Comparison of ENCODE assay signal across 22 mouse cellular contexts in the genomic region with DNA sequence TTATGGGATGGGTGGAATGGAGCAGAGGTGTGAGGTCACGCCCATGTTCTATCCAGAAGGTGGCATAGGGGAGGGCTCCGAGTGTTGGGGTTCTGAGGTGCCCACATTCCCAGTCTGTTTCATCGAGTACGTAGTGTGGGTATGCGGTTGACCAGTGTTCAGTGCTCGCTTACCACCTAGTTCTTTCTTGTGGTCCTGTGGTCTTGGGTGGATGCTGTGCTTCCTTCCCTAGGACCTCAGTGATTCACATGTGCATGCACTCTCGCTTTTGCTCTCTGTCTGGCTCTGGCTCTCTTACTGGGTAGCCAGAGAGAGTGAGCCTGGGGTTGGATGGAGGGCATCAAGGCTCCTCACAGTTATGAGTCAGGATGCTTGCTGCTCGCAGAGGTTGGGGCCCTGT. TPM values are rescaled to one million over a fixed set of nuclear protein-coding genes. Genes with fewer than 3 reads are reported as not detected.
DNase-seq lines count a peak whose midpoint lies in the region; ATAC-seq and TF ChIP-seq lines count a peak whose summit lies in the region.
"Had no signal": no experiment of that assay in that cellular context is flagged by ENCODE, and none has a peak within 500 bp of the region (broad histone marks: within the 10 kb centered on the region; RNA-seq: fewer than 3 reads in every experiment).

No protein-coding gene starts in this region.

- 0 out of 2 replicates have a peak, but pooled peaks have one; percentile 3 for TF ChIP-seq CTCF in cerebellum, adult 2 months (IDR thresholded peaks at IDR 0.05; ENCODE audit: borderline replicate concordance, insufficient read depth, low read depth, low read length)
- no peak for TF ChIP-seq CTCF in CH12.LX (conservative IDR thresholded peaks at IDR 0.05 in 1 of 2, IDR thresholded peaks at IDR 0.05 in 1 of 2; ENCODE audit: low read depth in 2 of 2, low read length in 2 of 2)

- no peak overlapping the region for H3K27ac ChIP-seq in cerebellum, adult 2 months (ENCODE audit: insufficient read depth, low read length)
- H3K27ac ChIP-seq in CH12.LX (ENCODE audit: insufficient read depth, low read depth), result no peak overlapping the region
- H3K27ac ChIP-seq: embryonic facial prominence, embryonic 15.5 days; forebrain, embryonic 10.5 days; heart, adult 2 months; heart, embryonic 15.5 days; hindbrain, embryonic 10.5 days; hindbrain, embryonic 15.5 days had no signal

- dilution Hi-C loops in CH12.LX (cut with MboI; ENCODE audit: extremely low pct_ligation_motif_present, extremely low pct_unique_long_range_greater_than_20kb, low sequenced_read_pairs), result no loop called here

- TF ChIP-seq EP300 in CH12.LX (IDR thresholded peaks at IDR 0.05; ENCODE audit: low read length), result no peak

- H3K9me3 ChIP-seq in CH12.LX (replicated peaks; ENCODE audit: low read length), result no peaks in the 10 kb centered on the region
- H3K9me3 ChIP-seq: embryonic facial prominence, embryonic 15.5 days; forebrain, embryonic 10.5 days; heart, embryonic 15.5 days; hindbrain, embryonic 10.5 days; hindbrain, embryonic 15.5 days had no signal

- ATAC-seq in hematopoietic stem cell, adult 5-6 weeks (replicated peaks in 1 of 2; ENCODE audit: insufficient read depth in 1 of 2, low FRiP score in 2 of 2, low TSS enrichment in 1 of 2, low read depth in 1 of 2, poor library complexity in 2 of 2, severe bottlenecking in 2 of 2), result peak; percentile 52 to 62
- ATAC-seq: forebrain, embryonic 14.5 days; intestine, embryonic 16.5 days had no signal

- H3K4me2 ChIP-seq in CH12.LX (ENCODE audit: insufficient read depth, low read depth, poor library complexity, severe bottlenecking), result no peak overlapping the region
- H3K4me2 ChIP-seq: embryonic facial prominence, embryonic 15.5 days; heart, embryonic 11.5 days; heart, embryonic 15.5 days; hindbrain, embryonic 15.5 days had no signal

- no peaks in the 10 kb centered on the region for H3K4me1 ChIP-seq in cerebellum, adult 2 months (ENCODE audit: control insufficient read depth, insufficient read depth, low read length)
- peaks cover 13 to 46% of the 10 kb centered on the region in 2 experiments for H3K4me1 ChIP-seq in CH12.LX (ENCODE audit: control insufficient read depth in 1 of 2, insufficient read depth in 2 of 2)
- H3K4me1 ChIP-seq: hindbrain, embryonic 15.5 days had no signal

- DNase-seq in cerebellum, adult 2 months, result no peak
- no peak for DNase-seq in cerebellum, postnatal 14 days
- DNase-seq in CH12.LX (ENCODE audit: extremely low read depth) (no peak), liver (no peak)
- no peak for DNase-seq in embryo, embryonic 9.5 days (ENCODE audit: extremely low spot score)
- DNase-seq in lung, adult 18-20 months, result no peak
- DNase-seq: cerebellum, adult 11 months; cerebellum, adult 9-10 months; cerebellum, postnatal 36 days; gastrocnemius, postnatal 10 days; heart, adult 2 months; heart, postnatal 14 days had no signal

- no peaks in the 10 kb centered on the region for H3K79me2 ChIP-seq in CH12.LX (replicated peaks; ENCODE audit: control insufficient read depth, extremely low read depth, insufficient read depth, poor library complexity, severe bottlenecking)

- H3K36me3 ChIP-seq in CH12.LX (replicated peaks in 1 of 2; ENCODE audit: control insufficient read depth in 1 of 2, insufficient read depth in 1 of 2, low read length in 1 of 2), result no peaks in the 10 kb centered on the region
- H3K36me3 ChIP-seq: embryonic facial prominence, embryonic 15.5 days; forebrain, embryonic 10.5 days; heart, embryonic 15.5 days; hindbrain, embryonic 10.5 days; hindbrain, embryonic 15.5 days had no signal

- no peak for TF ChIP-seq POLR2A in cerebellum, adult 2 months (IDR thresholded peaks at IDR 0.05; ENCODE audit: borderline replicate concordance, insufficient read depth, low read length)
- no peak for TF ChIP-seq POLR2A in CH12.LX (IDR thresholded peaks at IDR 0.05; ENCODE audit: low read depth, low read length)

- H3K9ac ChIP-seq in CH12.LX (ENCODE audit: insufficient read depth, low read depth), result no peak overlapping the region
- H3K9ac ChIP-seq: embryonic facial prominence, embryonic 15.5 days; heart, embryonic 15.5 days; hindbrain, embryonic 15.5 days had no signal

- no peak for TF ChIP-seq RAD21 in CH12.LX (IDR thresholded peaks at IDR 0.05; ENCODE audit: low read depth, low read length)

- WGBS in cerebellum, adult 2 months, result 94% methylated on average over 8 of the region's 8 CpGs

- H3K27me3 ChIP-seq in cerebellum, adult 2 months (ENCODE audit: control insufficient read depth, insufficient read depth, low read length), result no peaks in the 10 kb centered on the region
- H3K27me3 ChIP-seq in CH12.LX (replicated peaks), result no peaks in the 10 kb centered on the region
- H3K27me3 ChIP-seq: embryonic facial prominence, embryonic 15.5 days; heart, embryonic 15.5 days; hindbrain, embryonic 15.5 days had no signal

- in situ Hi-C loops in CH12.LX (cut with MboI; ENCODE audit: low pct_ligation_motif_present, low pct_unique_long_range_greater_than_20kb, low sequenced_read_pairs), result loop anchor here (25.0 kb wide), 1 partner anchor 658 kb away; a partner anchor contains a TSS

- H3K4me3 ChIP-seq in cerebellum, adult 2 months (replicated peaks; ENCODE audit: insufficient read depth, low read depth, low read length), result no peak overlapping the region
- no peak overlapping the region for H3K4me3 ChIP-seq in CH12.LX (replicated peaks in 1 of 3; ENCODE audit: low read depth in 2 of 3, low read length in 2 of 3, poor library complexity in 1 of 3)
- H3K4me3 ChIP-seq: embryonic facial prominence, embryonic 15.5 days; erythroblast, embryonic 14.5 days; forebrain, embryonic 10.5 days; heart, adult 2 months; heart, embryonic 15.5 days; hindbrain, embryonic 10.5 days; hindbrain, embryonic 15.5 days had no signal

TF ChIP-seq in CH12.LX, 34 proteins besides CTCF, POLR2A, EP300 and RAD21:
- TF ChIP-seq GABPA (IDR thresholded peaks at IDR 0.05; ENCODE audit: insufficient replicate concordance, low read depth, low read length) (no peak), BHLHE40 (IDR thresholded peaks at IDR 0.05; ENCODE audit: low read depth, low read length) (0 out of 2 replicates have a peak, but pooled peaks have one; percentile 7), JUN (IDR thresholded peaks at IDR 0.05; ENCODE audit: insufficient read depth, low read depth, low read length) (no peak)

RNA-seq across cellular contexts. Expression of a gene that starts 10.1 kb away (rescaled TPM):
- 6.5 and 9.3 TPM in 2 replicates for polyA plus RNA-seq in cerebellum, adult 2 months (2012; rRNA removed)
- total RNA-seq in CH12.LX (2012; rRNA removed), result 3.0 and 3.1 TPM in 2 replicates
- 2.9 and 3.0 TPM in 2 replicates for total RNA-seq in CH12.LX (2014; rRNA removed)
- polyA plus RNA-seq in CH12.LX (2012; ENCODE audit: insufficient read length, low read depth), result 1.6 and 2.6 TPM in 2 replicates
- total RNA-seq in hematopoietic stem cell, adult 5-6 weeks (2017), result 28.5 and 46.1 TPM in 2 replicates
